Mouse (Mus musculus) G1E (cell line): Measurements from ENCODE around the gene Gm21637. TPM values are rescaled to one million over a fixed set of nuclear protein-coding genes. Genes with fewer than 3 reads are reported as not detected.
"Not testable (repeated sequence)": the region's sequence is repeated elsewhere in the genome, so short reads cannot be mapped to it uniquely, and the experiment has no call there.

ENCODE experiments used
- ATAC-seq: 2 replicates; pipeline ENCODE4 v1.8.0; 2016; ENCODE audit warnings: mild to moderate bottlenecking; ENCODE audit not compliant: insufficient number of reproducible peaks, poor library complexity, low FRiP score, severe bottlenecking; ENCODE audit errors: extremely low read depth
- DNase-seq: peaks from one replicate; pipeline ENCODE4 v3.0.0; 2012; ENCODE audit warnings: low spot score
- H3K27me3 ChIP-seq: 2 replicates; pipeline ENCODE4 v1.6.1; 2012; ENCODE audit warnings: mild to moderate bottlenecking, low read length, inconsistent platforms; ENCODE audit not compliant: insufficient read depth
- H3K36me3 ChIP-seq: replicated peaks from 2 replicates; pipeline ENCODE3; 2012; ENCODE audit warnings: mild to moderate bottlenecking, inconsistent platforms
- H3K4me1 ChIP-seq: 2 replicates; pipeline ENCODE4 v1.6.1; 2012; ENCODE audit warnings: low read depth, low read length, inconsistent platforms, mixed read lengths; ENCODE audit not compliant: insufficient read depth
- H3K4me3 ChIP-seq: 2 replicates; pipeline ENCODE4 v1.5.1; 2012; ENCODE audit warnings: low read depth, mild to moderate bottlenecking, inconsistent platforms, low read length, moderate library complexity, mixed read lengths
- H3K9me3 ChIP-seq: replicated peaks from 2 replicates; pipeline ENCODE4 v1.6.1; 2012; ENCODE audit warnings: inconsistent platforms
- polyA plus RNA-seq: library from polyadenylated mRNA; stranded (reverse); fragments of >175 nt; gene quantifications from 2 replicates; pipeline ENCODE4 v1.2.3, GENCODE M21; 2012
- total RNA-seq, 2 experiments: library from RNA; stranded (forward) in 1 of 2; stranded (reverse) in 1 of 2; fragments of 200-1000 nt in 1 of 2; fragments of >200 nt in 1 of 2; fragmentation: Nextera tagmentation in 1 of 2; gene quantifications; 2 replicates each; pipeline ENCODE4 v1.2.3; 2014 to 2017

The Gm21637 gene
- total RNA-seq (2014; fragmentation: Nextera tagmentation) (not detected in 2 replicates), total RNA-seq (2017) (0.29 and 0.38 TPM in 2 replicates), polyA plus RNA-seq (not detected in 2 replicates)

DNA sequence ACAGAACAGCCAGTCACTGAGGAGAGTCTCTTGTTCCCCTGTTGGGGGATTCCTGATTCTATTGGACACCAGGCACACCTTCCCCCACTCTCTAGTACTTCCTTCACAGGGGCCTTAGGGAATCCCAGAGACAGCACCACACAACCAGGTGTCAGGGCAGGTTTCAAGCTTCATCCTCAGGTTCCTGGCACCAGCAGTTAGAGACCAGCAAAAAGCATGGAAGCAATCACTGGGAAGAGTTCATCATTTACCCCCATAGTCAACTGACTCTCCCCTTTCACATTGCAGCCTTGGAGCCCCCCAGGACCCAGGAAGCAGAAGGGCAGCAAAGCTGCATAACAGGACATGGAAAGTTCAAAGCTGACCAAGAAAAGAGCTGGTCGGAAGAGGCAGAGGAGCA lies at the start of gene Gm21637:
Gene Gm21637 (plus strand): TSS at position 301 of the 400 bp plus-strand sequence.
- DNase-seq, H3K4me3 ChIP-seq: not testable (repeated sequence)

More for the DNA sequence above, at the start of gene Gm21637:
- not testable (repeated sequence) for H3K9me3 ChIP-seq, ATAC-seq, H3K27me3 ChIP-seq, H3K4me1 ChIP-seq, H3K36me3 ChIP-seq

Other genes starting within 250 kb of the Gm21637 start
- gene Btbd35f25, start 244.9 kb upstream of the Gm21637 start, total RNA-seq (2014; fragmentation: Nextera tagmentation), result not detected in 2 replicates
- not detected in 2 replicates for gene Btbd35f25, start 244.9 kb upstream of the Gm21637 start, total RNA-seq (2017)
- not detected in 2 replicates for gene Btbd35f25, start 244.9 kb upstream of the Gm21637 start, polyA plus RNA-seq
- gene Btbd35f22, start 85.8 kb downstream of the Gm21637 start, total RNA-seq (2014; fragmentation: Nextera tagmentation), result not detected in 2 replicates
- gene Btbd35f22, start 85.8 kb downstream of the Gm21637 start, total RNA-seq (2017), result not detected in 2 replicates
- not detected in 2 replicates for gene Btbd35f22, start 85.8 kb downstream of the Gm21637 start, polyA plus RNA-seq